Mouse (Mus musculus) megakaryocyte, embryonic 14.5 days (primary cell): Measurements from ENCODE around the gene Serpina6.

ENCODE experiments used
- FLI1 ChIP-seq: IDR thresholded peaks from 2 replicates; pipeline ENCODE4 v1.6.1; 2012; ENCODE audit warnings: low read length, inconsistent platforms, mixed read lengths
- GATA1 ChIP-seq: IDR thresholded peaks from 3 replicates; pipeline ENCODE4 v1.6.1; 2012; ENCODE audit warnings: mixed read lengths, low read length, inconsistent platforms, borderline replicate concordance

- no peak for TF ChIP-seq GATA1
- TF ChIP-seq FLI1 = no peak
These were observed 30.0 kb upstream of the Serpina6 start for GRCm38 (mm10) chr12:103687021-103687420.
